9 mouse cellular contexts compared by ENCODE assay signal in the genomic region with DNA sequence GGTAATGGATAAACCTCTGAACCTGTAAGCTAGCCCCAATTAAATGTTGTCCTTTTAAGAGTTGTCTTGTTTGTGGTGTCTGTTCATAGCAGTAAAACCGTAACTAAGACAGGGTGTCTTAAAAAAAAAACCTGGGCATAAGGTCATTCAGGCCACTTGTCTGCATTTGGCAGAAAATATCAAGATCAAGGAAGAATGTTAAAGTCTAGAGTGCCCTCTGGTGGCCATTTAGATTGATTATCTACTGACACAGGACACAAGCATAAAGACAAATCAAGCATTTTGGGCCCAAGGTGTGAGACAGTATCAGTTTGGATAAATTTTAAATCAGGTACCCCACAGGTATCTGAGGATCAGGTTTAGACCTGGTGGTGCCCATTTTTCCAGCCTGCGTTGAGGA. TPM values are rescaled to one million over a fixed set of nuclear protein-coding genes. Genes with fewer than 3 reads are reported as not detected.
A peak's percentile ranks its signal among the peaks of the same experiment; 100 is the strongest.
DNase-seq lines count a peak whose midpoint lies in the region; ATAC-seq and TF ChIP-seq lines count a peak whose summit lies in the region.
"Had no signal": no experiment of that assay in that cellular context is flagged by ENCODE, and none has a peak within 500 bp of the region (broad histone marks: within the 10 kb centered on the region; RNA-seq: fewer than 3 reads in every experiment).

No protein-coding gene starts in this region.

- no peaks in the 10 kb centered on the region for H3K36me3 ChIP-seq in liver, adult 2 months (ENCODE audit: control insufficient read depth, insufficient read depth, low read length)
- no peaks in the 10 kb centered on the region for H3K36me3 ChIP-seq in liver, embryonic 11.5 days (ENCODE audit: control insufficient read depth, insufficient read depth, low read length)

- no peaks in the 10 kb centered on the region for H3K9me3 ChIP-seq in liver, embryonic 11.5 days (ENCODE audit: control insufficient read depth, low read length)

- peak; percentile 45; the same call in 1 of the 2 replicates for TF ChIP-seq CTCF in liver, adult 2 months (IDR thresholded peaks at IDR 0.05; ENCODE audit: low read depth, low read length)

- TF ChIP-seq POLR2A in liver, adult 2 months (IDR thresholded peaks at IDR 0.05; ENCODE audit: extremely low read depth, insufficient read depth, low read length) = no peak

- H3K27me3 ChIP-seq in liver, adult 2 months (ENCODE audit: control insufficient read depth, insufficient read depth, low read length) = no peaks in the 10 kb centered on the region
- H3K27me3 ChIP-seq in liver, embryonic 11.5 days (replicated peaks; ENCODE audit: control insufficient read depth, insufficient read depth, low read length) = no peaks in the 10 kb centered on the region

- no peak overlapping the region for H3K27ac ChIP-seq in liver, adult 2 months (replicated peaks; ENCODE audit: insufficient read depth, low read depth, low read length)
- H3K27ac ChIP-seq in liver, embryonic 11.5 days (ENCODE audit: low read depth, low read length) = no peak overlapping the region

- ATAC-seq in liver, embryonic 11.5 days (replicated peaks; ENCODE audit: low FRiP score) = no peak

- 36% methylated on average over 2 of the region's 2 CpGs for WGBS in liver, adult 2 months
- WGBS in liver, embryonic 11.5 days = 53% methylated on average over 2 of the region's 2 CpGs

- no peaks in the 10 kb centered on the region for H3K4me1 ChIP-seq in liver, adult 2 months (ENCODE audit: control insufficient read depth, insufficient read depth, low read length)
- H3K4me1 ChIP-seq in liver, embryonic 11.5 days (replicated peaks; ENCODE audit: control insufficient read depth, insufficient read depth, low read length) = no peaks in the 10 kb centered on the region

- H3K4me2 ChIP-seq in liver, embryonic 11.5 days = no peak overlapping the region

- H3K9ac ChIP-seq in liver, adult 2 months (ENCODE audit: low read depth, low read length) = no peak overlapping the region
- no peak overlapping the region for H3K9ac ChIP-seq in liver, embryonic 11.5 days (ENCODE audit: low read depth, low read length)

- H3K79me2 ChIP-seq in liver, adult 2 months (ENCODE audit: control insufficient read depth, insufficient read depth, low read length) = no peaks in the 10 kb centered on the region

- peak; percentile 29 for DNase-seq in adrenal gland, postnatal 10 days
- DNase-seq in adrenal gland, postnatal 4 days (ENCODE audit: low spot score in 2 of 2) = no peak
- DNase-seq in liver, adult 2 months (ENCODE audit: extremely low read depth, low read depth, low spot score) = peak; percentile 82
- DNase-seq in liver, embryonic 11.5 days (ENCODE audit: low spot score) = no peak
- peak; percentile 54 for DNase-seq in embryo, embryonic 10 days (ENCODE audit: low spot score)
- peak; percentile 63 for DNase-seq in naive thymus-derived CD4-positive, alpha-beta T cell, adult 2 months (ENCODE audit: low read depth)
- no peak for DNase-seq in frontal cortex, postnatal 36 days (ENCODE audit: low spot score in 2 of 2)
- no peak for DNase-seq in testis, postnatal 10 days (ENCODE audit: low spot score)

- no peak overlapping the region for H3K4me3 ChIP-seq in liver, adult 2 months (ENCODE audit: insufficient read depth, low read depth, low read length)
- no peak overlapping the region for H3K4me3 ChIP-seq in liver, embryonic 11.5 days (ENCODE audit: low read depth, low read length)
- H3K4me3 ChIP-seq: erythroblast, embryonic 14.5 days had no signal

RNA-seq across cellular contexts. Expression of a gene that starts 13.3 kb away (rescaled TPM):
- total RNA-seq in adrenal gland, postnatal 10 days (2021) = 1 to 10 TPM; 5.1 to 9.1 TPM
- total RNA-seq in adrenal gland, postnatal 4 days (2021) = 10 to 100 TPM; 10.9 to 11.8 TPM
- total RNA-seq in liver, adult 2 months (2014; rRNA removed) = 2.3 and 2.8 TPM in 2 replicates
- 0.50 and 0.63 TPM in 2 replicates for polyA plus RNA-seq in liver, adult 2 months (2012; rRNA removed)
- 4.0 and 4.2 TPM in 2 replicates for polyA plus RNA-seq in liver, embryonic 11.5 days (2014; fragmentation: Nextera tagmentation; extraction: Ambion mirVana)

Comparison
In these comparisons a context has a peak if more than half of its experiments do, and no peak if none do; other contexts are left out.
1. DNase-seq: peak in adrenal gland, postnatal 10 days (single experiment), liver, adult 2 months (single experiment), embryo, embryonic 10 days (single experiment) and naive thymus-derived CD4-positive, alpha-beta T cell, adult 2 months (single experiment); none in adrenal gland, postnatal 4 days (0 of 2), liver, embryonic 11.5 days (single experiment), frontal cortex, postnatal 36 days (0 of 2) and testis, postnatal 10 days (single experiment).